ENCODE assay signal across 8 mouse cellular contexts in the genomic region with DNA sequence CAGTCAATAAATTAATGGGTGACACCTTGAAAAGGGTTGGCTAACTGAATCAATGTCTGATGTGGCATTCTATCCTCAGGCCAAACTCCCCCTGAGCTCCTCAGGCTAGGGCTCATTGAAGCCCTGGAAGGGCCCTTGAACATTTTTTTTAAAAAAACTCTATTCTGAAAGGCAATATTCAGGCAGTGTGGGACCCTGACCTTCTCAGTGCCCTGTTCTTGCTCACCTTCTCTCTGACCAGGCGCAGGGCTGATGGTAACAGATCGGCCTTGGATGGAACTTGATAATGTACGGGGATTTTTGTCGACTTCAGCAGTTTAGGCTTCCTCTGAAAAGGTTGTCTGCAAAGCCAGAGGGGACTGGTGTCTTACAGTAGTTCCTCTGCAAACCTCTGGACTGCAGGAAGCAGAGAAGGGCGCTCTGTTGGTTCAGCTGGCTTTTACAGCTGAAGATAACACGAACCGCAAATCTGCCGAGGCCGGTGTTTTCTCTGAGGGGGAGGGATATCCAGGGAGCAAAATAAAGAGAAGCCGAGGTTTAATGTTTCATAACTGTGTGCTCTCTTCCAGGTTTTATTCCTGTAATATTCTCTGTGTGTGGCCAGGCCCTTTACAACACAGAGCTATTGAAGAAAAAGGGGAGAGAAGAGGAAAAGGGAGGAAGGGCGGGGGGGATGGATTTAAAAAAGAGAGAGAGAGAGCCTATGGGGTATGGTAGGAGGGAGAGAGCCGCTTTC.
A peak's percentile ranks its signal among the peaks of the same experiment; 100 is the strongest.
DNase-seq lines count a peak whose midpoint lies in the region; ATAC-seq lines count a peak whose summit lies in the region.

No protein-coding gene starts in this region.

- peak overlapping the region; percentile 72; the same call in 1 of the 2 replicates for H3K27ac ChIP-seq in heart, embryonic 10.5 days

- no peaks in the 10 kb centered on the region for H3K27me3 ChIP-seq in heart, embryonic 10.5 days (ENCODE audit: insufficient read depth, poor library complexity, severe bottlenecking)

- DNase-seq in heart, embryonic 10.5 days (ENCODE audit: low spot score), result no peak
- DNase-seq in heart, postnatal 14 days, result no peak
- DNase-seq in CD4-positive helper T cell, adult 2 months (ENCODE audit: low read depth, low spot score), result peak; percentile 51
- peak; percentile 59 for DNase-seq in embryo, embryonic 10.5 days (ENCODE audit: low spot score)
- DNase-seq in left cerebral cortex, postnatal 36 days (ENCODE audit: low spot score in 2 of 2), result no peak
- DNase-seq in left cerebral cortex, adult 9 months (ENCODE audit: low spot score in 2 of 2), result no peak

- H3K4me3 ChIP-seq in heart, embryonic 10.5 days, result no peak overlapping the region

- ATAC-seq in megakaryocyte-erythroid progenitor cell, adult 5-6 weeks (replicated peaks; ENCODE audit: low FRiP score, low TSS enrichment, poor library complexity, severe bottlenecking), result peak; percentile 79
- ATAC-seq in monocyte, adult 5-6 weeks (replicated peaks; ENCODE audit: insufficient number of reproducible peaks, low FRiP score, low TSS enrichment, poor library complexity, severe bottlenecking), result no peak

- H3K4me1 ChIP-seq in heart, embryonic 10.5 days, result peaks cover 15% of the 10 kb centered on the region

- H3K9me3 ChIP-seq in heart, embryonic 10.5 days, result no peaks in the 10 kb centered on the region

- intact Hi-C loops in heart, postnatal 14 days (cut with DNase I), result no loop called here
- intact Hi-C loops in left cerebral cortex, postnatal 36 days (cut with DNase I), result no loop called here

- WGBS in heart, embryonic 10.5 days, result 33% methylated on average over 12 of the region's 12 CpGs

- no peaks in the 10 kb centered on the region for H3K36me3 ChIP-seq in heart, embryonic 10.5 days

Comparison
In these comparisons a context has a peak if more than half of its experiments do, and no peak if none do; other contexts are left out.
1. DNase-seq: peak in CD4-positive helper T cell, adult 2 months (single experiment) and embryo, embryonic 10.5 days (single experiment); none in heart, embryonic 10.5 days (single experiment), heart, postnatal 14 days (0 of 2), left cerebral cortex, postnatal 36 days (0 of 2) and left cerebral cortex, adult 9 months (0 of 2).